Mouse (Mus musculus): ENCODE results near the gene Tm7sf3. TPM values are rescaled to one million over a fixed set of nuclear protein-coding genes. Genes with fewer than 3 reads are reported as not detected.

Tm7sf3 gene
- polyA plus RNA-seq, 1 experiment from 2014 or later: 47.9 TPM

DNA sequence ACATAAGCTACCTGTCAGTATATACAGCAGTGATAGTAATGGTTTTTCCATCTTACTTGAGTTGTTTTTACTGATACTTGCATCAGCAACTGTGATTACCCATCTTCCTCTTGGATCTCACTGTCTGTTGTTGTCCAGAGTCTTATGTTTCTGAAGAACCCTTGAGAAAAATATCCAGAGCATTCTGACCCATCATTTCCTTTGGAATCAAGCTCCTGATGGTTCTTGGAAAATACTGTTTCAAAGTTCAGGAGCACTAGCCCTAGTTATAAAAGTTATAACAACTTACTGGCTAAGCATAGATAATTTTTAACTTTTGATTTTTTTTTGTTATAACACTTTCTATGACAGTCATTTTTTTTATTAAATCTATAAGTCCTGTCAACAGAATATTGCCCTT is 8.8 kb upstream of the Tm7sf3 start:
- no peak for ATAC-seq (ENCODE audit: insufficient number of reproducible peaks, low FRiP score, low TSS enrichment, low read depth)
- no peaks in the 10 kb centered on the region for H3K27me3 ChIP-seq
- no peak overlapping the region for H3K27ac ChIP-seq (replicated peaks)
- H3K9me3 ChIP-seq (replicated peaks): no peaks in the 10 kb centered on the region
- H3K4me2 ChIP-seq (replicated peaks): no peak overlapping the region
- no peak overlapping the region for H3K9ac ChIP-seq
- H3K4me3 ChIP-seq (replicated peaks): no peak overlapping the region
- peaks cover 3% of the 10 kb centered on the region; the same call in 1 of the 2 replicates for H3K36me3 ChIP-seq
- H3K4me1 ChIP-seq: no peaks in the 10 kb centered on the region

DNA sequence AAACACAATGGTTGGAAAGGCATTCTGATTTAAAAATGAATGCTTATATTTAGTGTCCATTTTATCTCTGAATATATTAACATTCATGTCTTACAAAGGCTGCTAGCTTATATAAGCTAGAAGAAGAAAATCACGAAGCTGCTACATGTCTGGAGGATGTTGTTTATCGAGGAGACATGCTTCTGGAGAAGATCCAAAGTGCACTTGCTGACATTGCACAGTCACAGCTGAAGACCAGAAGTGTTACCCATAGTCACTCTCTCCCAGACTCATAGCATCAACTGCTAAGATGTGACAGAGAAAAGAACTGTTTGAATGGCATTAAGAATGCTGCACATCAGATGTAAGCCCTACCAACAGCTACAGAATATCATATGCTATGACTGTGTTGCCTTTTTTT is 7.4 kb upstream of the Tm7sf3 start:
- Histone ChIP-seq H3K4me1 (no peaks in the 10 kb centered on the region), H3K9ac (no peak overlapping the region), H3K9me3 (replicated peaks) (no peaks in the 10 kb centered on the region), H3K36me3 (peaks cover 3% of the 10 kb centered on the region; the same call in 1 of the 2 replicates), H3K4me3 (replicated peaks) (no peak overlapping the region), H3K27me3 (no peaks in the 10 kb centered on the region), H3K4me2 (replicated peaks) (no peak overlapping the region), H3K27ac (replicated peaks) (no peak overlapping the region)
- 71% methylated on average over 2 of the region's 2 CpGs for WGBS
- ATAC-seq (ENCODE audit: insufficient number of reproducible peaks, low FRiP score, low TSS enrichment, low read depth): no peak

- H3K4me1 ChIP-seq: peaks cover 10% of the 10 kb centered on the region
- no peaks in the 10 kb centered on the region for H3K27me3 ChIP-seq
- ATAC-seq (ENCODE audit: insufficient number of reproducible peaks, low FRiP score, low TSS enrichment, low read depth): no peak
- H3K9me3 ChIP-seq (replicated peaks): no peaks in the 10 kb centered on the region
- H3K27ac ChIP-seq (replicated peaks): peak overlapping the region; percentile 94
- H3K9ac ChIP-seq: peak overlapping the region; percentile 93
- H3K36me3 ChIP-seq: no peaks in the 10 kb centered on the region
- peak overlapping the region; percentile 85 for H3K4me2 ChIP-seq (replicated peaks)
- 38% methylated on average over 11 of the region's 11 CpGs for WGBS
- H3K4me3 ChIP-seq (replicated peaks): peak overlapping the region; percentile 85
These were observed 553 bp upstream of the Tm7sf3 start for GRCm38 (mm10) chr6:146643184-146643570.

- WGBS: 63% methylated on average over 11 of the region's 11 CpGs
- no peak for ATAC-seq (ENCODE audit: insufficient number of reproducible peaks, low FRiP score, low TSS enrichment, low read depth)
- Histone ChIP-seq H3K36me3 (no peaks in the 10 kb centered on the region), H3K4me1 (peaks cover 10% of the 10 kb centered on the region), H3K9ac (no peak overlapping the region), H3K4me3 (replicated peaks) (peak overlapping the region; percentile 85), H3K4me2 (replicated peaks) (peak overlapping the region; percentile 85), H3K27me3 (no peaks in the 10 kb centered on the region), H3K9me3 (replicated peaks) (no peaks in the 10 kb centered on the region), H3K27ac (replicated peaks) (0 out of 2 replicates have a peak overlapping the region, but pooled peaks have one; percentile 49)
These were observed 908 bp downstream of the Tm7sf3 start for GRCm38 (mm10) chr6:146641621-146642210.

DNA sequence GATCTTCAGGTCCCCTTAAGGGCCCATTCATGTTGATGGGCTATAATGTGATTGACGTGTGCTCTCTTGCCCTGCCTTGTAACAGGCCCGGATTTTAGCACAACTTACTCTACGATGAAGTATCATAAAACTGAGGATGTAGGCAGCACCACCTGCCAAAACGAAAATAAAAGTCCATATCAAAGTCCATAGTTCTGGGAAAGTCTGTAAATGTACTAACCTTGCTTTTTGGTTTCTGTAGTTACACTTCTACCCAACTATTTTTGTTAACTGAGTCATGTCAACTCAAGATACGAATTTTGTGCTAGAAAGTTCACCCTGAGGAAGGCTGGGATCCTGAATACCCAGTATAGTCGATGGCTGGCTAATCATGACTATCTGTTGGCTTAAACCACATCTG is 1.6 kb downstream of the Tm7sf3 start:
- Histone ChIP-seq H3K27me3 (no peaks in the 10 kb centered on the region), H3K27ac (replicated peaks) (no peak overlapping the region), H3K36me3 (no peaks in the 10 kb centered on the region), H3K9me3 (replicated peaks) (no peaks in the 10 kb centered on the region), H3K4me3 (replicated peaks) (no peak overlapping the region), H3K9ac (no peak overlapping the region), H3K4me1 (peaks cover 10% of the 10 kb centered on the region), H3K4me2 (replicated peaks) (no peak overlapping the region)
- ATAC-seq (ENCODE audit: insufficient number of reproducible peaks, low FRiP score, low TSS enrichment, low read depth): no peak
- WGBS: 83% methylated on average over 6 of the region's 6 CpGs

- WGBS: 81% methylated on average over 7 of the region's 7 CpGs
- H3K27ac ChIP-seq (replicated peaks): no peak overlapping the region
These were observed 2.3 kb downstream of the Tm7sf3 start for GRCm38 (mm10) chr6:146640068-146640965.

GRCm38 (mm10) chr6:146636482-146636881 is 6.1 kb downstream of the Tm7sf3 start:
- Histone ChIP-seq H3K4me2 (replicated peaks) (no peak overlapping the region), H3K9me3 (replicated peaks) (no peaks in the 10 kb centered on the region), H3K27me3 (no peaks in the 10 kb centered on the region), H3K36me3 (no peaks in the 10 kb centered on the region), H3K9ac (no peak overlapping the region), H3K27ac (replicated peaks) (no peak overlapping the region), H3K4me1 (peaks cover 22% of the 10 kb centered on the region), H3K4me3 (replicated peaks) (no peak overlapping the region)
- 82% methylated on average over 5 of the region's 5 CpGs for WGBS
- no peak for ATAC-seq (ENCODE audit: insufficient number of reproducible peaks, low FRiP score, low TSS enrichment, low read depth)

More at GRCm38 (mm10) chr6:146640068-146640965, 2.3 kb downstream of the Tm7sf3 start:
- Histone ChIP-seq H3K4me1 (peaks cover 10% of the 10 kb centered on the region), H3K4me2 (replicated peaks) (no peak overlapping the region), H3K9ac (no peak overlapping the region), H3K4me3 (replicated peaks) (no peak overlapping the region), H3K9me3 (replicated peaks) (no peaks in the 10 kb centered on the region), H3K36me3 (no peaks in the 10 kb centered on the region), H3K27me3 (no peaks in the 10 kb centered on the region)
- no peak for ATAC-seq (ENCODE audit: insufficient number of reproducible peaks, low FRiP score, low TSS enrichment, low read depth)

- Histone ChIP-seq H3K4me3 (replicated peaks) (peak overlapping the region; percentile 84), H3K27ac (replicated peaks) (no peak overlapping the region), H3K9ac (no peak overlapping the region), H3K27me3 (no peaks in the 10 kb centered on the region), H3K4me2 (replicated peaks) (peak overlapping the region; percentile 68), H3K4me1 (peaks cover 22% of the 10 kb centered on the region), H3K36me3 (no peaks in the 10 kb centered on the region), H3K9me3 (replicated peaks) (no peaks in the 10 kb centered on the region)
- 54% methylated on average over 4 of the region's 4 CpGs for WGBS
- ATAC-seq (ENCODE audit: insufficient number of reproducible peaks, low FRiP score, low TSS enrichment, low read depth): no peak
These were observed 7.6 kb downstream of the Tm7sf3 start for GRCm38 (mm10) chr6:146634759-146635606.

- peak overlapping the region; percentile 88 for H3K27ac ChIP-seq (replicated peaks)
- no peaks in the 10 kb centered on the region for H3K27me3 ChIP-seq
- H3K4me1 ChIP-seq: peaks cover 22% of the 10 kb centered on the region
- ATAC-seq (ENCODE audit: insufficient number of reproducible peaks, low FRiP score, low TSS enrichment, low read depth): peak; percentile 87
- peak overlapping the region; percentile 65 for H3K9ac ChIP-seq
- under 1% methylated on average over 81 of the region's 82 CpGs for WGBS
- H3K9me3 ChIP-seq (replicated peaks): no peaks in the 10 kb centered on the region
- no peaks in the 10 kb centered on the region for H3K36me3 ChIP-seq
- H3K4me2 ChIP-seq (replicated peaks): peak overlapping the region; percentile 68
- peak overlapping the region; percentile 84 for H3K4me3 ChIP-seq (replicated peaks)
These were observed 8.5 kb downstream of the Tm7sf3 start for GRCm38 (mm10) chr6:146634015-146634722.

DNA sequence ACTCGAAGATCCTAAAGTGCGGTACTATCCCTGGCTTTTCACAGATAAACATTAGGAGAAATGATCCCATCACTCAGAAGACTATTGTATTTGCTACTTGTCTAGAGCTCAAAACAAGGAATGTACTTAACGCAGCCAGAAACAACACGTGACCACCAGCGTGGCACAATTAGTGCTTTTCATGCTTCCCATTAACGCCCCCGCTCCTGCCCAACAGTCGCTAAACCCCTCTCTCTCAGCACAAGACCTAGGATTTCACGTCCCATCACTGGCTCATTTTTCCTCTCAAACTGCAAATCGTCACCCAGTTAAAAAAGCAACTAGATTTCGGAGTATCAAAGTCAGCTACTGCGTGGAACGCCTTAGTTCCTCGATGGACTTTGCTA is 9.0 kb downstream of the Tm7sf3 start:
- Histone ChIP-seq H3K4me3 (replicated peaks) (peak overlapping the region; percentile 84), H3K27ac (replicated peaks) (peak overlapping the region; percentile 88), H3K27me3 (no peaks in the 10 kb centered on the region), H3K4me2 (replicated peaks) (peak overlapping the region; percentile 68), H3K9ac (peak overlapping the region; percentile 65), H3K4me1 (peaks cover 22% of the 10 kb centered on the region), H3K36me3 (no peaks in the 10 kb centered on the region), H3K9me3 (replicated peaks) (no peaks in the 10 kb centered on the region)
- no peak for ATAC-seq (ENCODE audit: insufficient number of reproducible peaks, low FRiP score, low TSS enrichment, low read depth)
- WGBS: 8% methylated on average over 14 of the region's 14 CpGs

Data from embryonic facial prominence, embryonic 15.5 days (tissue).